Mouse (Mus musculus): Measurements from ENCODE around the gene Cdh23. TPM values are rescaled to one million over a fixed set of nuclear protein-coding genes. Genes with fewer than 3 reads are reported as not detected.
"Not testable (repeated sequence)": the region's sequence is repeated elsewhere in the genome, so short reads cannot be mapped to it uniquely, and the experiment has no call there.

Cdh23 gene
- polyA plus RNA-seq (2012; rRNA removed) = 0.31 and 0.40 TPM in 2 replicates

DNA sequence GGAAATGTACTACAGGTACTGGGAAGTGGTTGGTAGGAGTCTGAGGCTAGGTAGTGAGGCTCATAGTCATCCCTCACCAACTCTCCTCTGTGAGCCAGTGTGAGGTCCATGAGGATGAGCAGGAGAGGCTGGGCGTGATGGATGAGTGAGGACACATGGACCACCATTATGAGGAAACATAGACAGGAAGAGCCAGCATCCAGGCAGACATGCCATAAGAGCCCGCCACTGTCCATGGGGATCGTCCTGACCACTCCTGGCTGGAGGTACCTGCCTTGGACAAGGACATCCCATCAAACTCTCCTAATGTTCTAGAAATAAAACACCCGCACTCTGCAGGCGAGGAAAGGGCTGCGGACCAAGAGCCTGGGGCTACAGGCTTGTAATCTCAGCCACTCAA is at the start of gene Cdh23:
Cdh23 (minus strand) TSS at position 101 of the 400 bp plus-strand sequence.
- 85% methylated on average over 6 of the region's 6 CpGs for WGBS
- DNase-seq (ENCODE audit: low read depth, low spot score) = no peak

DNA sequence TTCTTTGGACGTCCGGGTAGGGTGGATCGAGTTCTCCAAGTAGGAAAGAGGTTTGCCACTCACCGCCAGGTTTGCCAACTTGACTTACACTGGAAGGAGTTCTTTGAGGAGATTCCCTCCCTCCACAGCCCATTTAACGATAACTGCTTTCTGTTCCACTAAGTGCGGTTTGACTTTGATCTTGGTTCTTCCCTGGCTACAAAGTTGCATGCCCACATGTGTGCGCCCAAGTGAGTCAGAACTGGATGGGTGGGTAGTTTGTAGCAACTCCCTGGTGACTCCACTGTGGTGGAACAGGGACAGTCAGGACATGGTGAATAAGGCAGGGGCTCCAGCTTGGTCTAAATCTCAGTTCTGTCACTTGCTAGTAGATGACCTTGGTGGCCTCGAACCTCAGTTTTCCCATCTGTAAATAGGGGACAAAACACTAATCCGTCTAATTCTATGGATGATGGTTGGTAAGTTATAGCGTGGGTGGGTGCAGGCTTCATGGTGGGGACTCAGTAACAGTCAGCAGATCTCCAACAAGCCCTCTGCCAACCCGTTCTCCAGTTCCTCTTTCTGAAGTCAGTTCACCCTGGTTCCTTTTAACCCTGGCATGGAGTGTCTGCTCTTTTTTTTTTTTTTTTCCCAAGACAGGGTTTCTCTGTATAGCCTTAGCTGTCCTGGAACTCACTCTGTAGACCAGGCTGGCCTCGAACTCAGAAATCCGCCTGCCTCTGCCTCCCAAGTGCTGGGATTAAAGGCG is 48.4 kb upstream of the Cdh23 start:
- DNase-seq (ENCODE audit: low read depth, low spot score) = no peak
- WGBS = 92% methylated on average over 14 of the region's 14 CpGs

DNA sequence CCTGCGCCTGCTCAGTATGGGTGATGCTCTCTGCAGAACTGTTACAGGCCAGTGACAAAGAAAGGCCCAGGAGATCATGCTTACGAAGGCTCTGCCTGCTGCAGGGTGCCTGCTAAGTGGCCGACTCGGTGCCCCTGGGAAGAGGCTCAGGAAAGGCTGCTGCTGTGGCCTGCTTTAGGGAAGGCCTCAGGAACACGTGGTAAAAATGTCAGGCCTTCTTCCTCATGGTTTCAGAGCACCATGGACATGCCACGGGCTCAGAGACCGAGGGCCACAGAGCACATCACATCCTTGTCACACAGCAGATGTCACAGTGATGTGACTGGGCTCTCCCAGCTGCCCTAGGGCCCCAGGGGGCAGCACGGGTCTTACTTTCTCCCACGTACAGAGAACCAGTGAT is 47.4 kb upstream of the Cdh23 start:
- WGBS = 73% methylated on average over 9 of the region's 9 CpGs
- DNase-seq (ENCODE audit: low read depth, low spot score) = no peak

DNA sequence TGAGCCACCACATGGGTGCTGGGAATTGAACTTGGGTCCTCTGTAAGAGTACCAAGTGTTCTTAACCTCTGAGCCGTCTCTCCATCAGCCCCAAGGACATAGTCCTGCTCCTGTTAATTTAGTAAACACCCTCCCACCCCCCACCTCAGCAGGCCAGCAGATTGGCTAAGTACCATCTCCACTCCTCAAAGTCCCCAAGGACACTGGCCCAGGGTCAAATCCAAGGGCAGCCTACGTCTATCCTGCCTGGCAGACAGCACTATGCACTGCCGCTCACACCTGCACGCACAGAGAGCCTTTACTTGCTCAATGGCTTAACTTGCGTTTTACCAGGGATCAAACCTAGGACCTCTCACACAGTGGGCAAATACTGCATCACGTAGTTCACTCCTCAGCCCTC is 46.7 kb upstream of the Cdh23 start:
- DNase-seq (ENCODE audit: low read depth, low spot score) = no peak
- WGBS = 94% methylated on average over 6 of the region's 6 CpGs

DNA sequence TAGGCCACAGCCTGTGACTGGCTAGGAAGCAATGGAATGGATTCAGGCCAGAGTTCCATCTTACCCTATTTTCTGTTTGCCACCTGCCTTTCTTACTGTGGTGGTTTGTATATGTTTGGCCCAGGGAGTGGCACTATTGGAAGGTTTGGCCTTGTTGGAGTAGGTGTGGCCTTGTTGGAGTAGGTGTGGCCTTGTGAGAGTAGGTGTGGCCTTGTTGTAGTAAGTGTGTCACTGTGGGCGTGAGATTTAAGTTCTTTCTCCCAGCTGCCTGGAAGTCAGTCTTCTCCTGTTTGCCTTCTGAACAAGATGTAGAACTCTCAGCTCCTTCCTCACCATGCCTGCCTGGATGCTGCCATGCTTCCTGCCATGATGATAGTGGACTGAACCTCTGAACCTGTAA is 46.0 kb upstream of the Cdh23 start:
- 68% methylated on average over 1 of the region's 1 CpGs for WGBS
- DNase-seq (ENCODE audit: low read depth, low spot score) = not testable (repeated sequence)

DNA sequence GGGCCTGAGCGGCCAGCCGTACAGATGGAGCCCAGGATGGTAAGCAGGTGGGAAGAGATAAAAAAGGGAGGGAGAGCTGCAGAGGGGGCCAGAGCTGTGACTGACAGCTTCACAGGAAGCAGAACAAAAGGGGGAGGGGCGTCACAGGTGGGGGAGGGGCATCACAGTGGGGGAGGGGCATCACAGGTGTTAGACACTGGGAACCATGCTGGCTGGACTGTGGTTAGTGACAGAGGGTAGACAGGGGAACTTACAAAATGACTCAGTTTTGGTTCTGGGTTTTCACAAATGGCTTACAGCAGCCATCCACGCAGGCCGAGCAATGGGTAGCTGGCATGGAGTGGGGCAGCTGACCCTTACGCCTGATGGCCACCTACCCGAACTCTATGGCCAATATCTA is 45.1 kb upstream of the Cdh23 start:
- 89% methylated on average over 7 of the region's 7 CpGs for WGBS
- no peak for DNase-seq (ENCODE audit: low read depth, low spot score)

DNA sequence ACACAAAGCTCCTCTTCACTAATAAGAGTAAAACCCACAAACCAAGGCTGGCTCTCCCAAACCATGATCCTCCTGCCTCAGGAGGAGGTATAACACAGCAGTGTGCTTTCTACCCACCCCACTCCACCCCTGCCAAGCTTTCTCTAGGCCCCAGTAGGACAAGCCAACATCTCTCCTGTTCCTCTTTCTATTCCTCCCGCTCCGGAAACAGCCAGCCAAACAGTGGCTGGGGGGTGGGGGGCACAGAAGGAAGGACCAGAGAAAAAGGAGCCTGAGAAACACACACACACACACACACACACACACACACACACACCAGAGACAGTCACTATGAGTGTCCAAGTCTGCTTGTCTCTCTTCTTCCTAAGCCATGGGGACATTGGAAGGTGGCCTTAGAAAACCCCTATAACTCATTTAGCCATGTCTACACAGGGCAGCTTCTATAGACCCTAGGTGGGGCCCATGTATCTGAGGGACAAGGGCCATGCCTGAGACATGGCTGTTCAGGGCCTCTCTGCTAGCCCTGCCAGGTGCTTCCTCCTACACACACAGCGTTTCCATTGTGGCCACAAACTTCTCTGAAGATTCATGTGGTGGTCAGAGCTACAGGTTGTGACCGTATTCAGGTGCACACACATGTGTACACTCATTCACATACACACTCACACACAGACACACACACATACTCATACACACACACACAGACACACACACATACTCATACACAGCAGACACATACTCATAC is 43.5 kb upstream of the Cdh23 start:
- WGBS = 82% methylated on average over 4 of the region's 4 CpGs
- DNase-seq (ENCODE audit: low read depth, low spot score) = no peak

DNA sequence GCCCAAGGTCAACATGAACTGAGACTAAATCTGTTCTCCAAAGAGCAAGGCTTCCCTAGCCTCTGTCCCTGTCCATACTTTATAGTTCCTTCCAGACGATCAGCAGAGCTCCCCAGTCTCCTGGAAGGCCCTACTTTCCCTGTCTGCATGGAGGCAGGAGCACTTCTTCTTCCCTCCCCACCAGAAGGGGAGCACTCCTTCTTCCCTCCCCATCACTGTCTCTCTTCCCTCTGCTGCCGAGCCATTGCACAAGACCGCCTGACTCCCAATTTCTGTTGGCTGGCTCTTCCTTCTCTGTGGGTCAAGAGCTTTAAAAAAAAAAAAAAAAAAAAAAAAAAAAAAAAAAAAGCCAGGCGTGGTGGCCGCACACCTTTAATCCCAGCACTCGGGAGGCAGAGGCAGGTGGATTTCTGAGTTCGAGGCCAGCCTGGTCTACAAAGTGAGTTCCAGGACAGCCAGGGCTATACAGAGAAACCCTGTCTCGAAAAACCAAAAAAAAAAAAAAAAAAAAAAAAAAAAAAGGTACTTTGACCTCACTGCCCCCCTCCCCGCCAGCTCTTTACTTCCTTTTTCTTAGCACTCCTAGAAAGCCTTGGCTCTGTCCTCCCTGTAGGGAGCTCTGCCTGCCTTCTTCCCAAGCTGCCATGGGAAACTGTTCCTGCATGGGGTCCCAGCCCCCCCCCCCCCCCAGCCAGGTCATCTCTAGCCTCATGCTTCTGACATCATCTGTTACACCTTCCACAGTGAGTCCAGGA is 41.8 kb upstream of the Cdh23 start:
- DNase-seq (ENCODE audit: low read depth, low spot score) = no peak
- WGBS = 64% methylated on average over 7 of the region's 9 CpGs

DNA sequence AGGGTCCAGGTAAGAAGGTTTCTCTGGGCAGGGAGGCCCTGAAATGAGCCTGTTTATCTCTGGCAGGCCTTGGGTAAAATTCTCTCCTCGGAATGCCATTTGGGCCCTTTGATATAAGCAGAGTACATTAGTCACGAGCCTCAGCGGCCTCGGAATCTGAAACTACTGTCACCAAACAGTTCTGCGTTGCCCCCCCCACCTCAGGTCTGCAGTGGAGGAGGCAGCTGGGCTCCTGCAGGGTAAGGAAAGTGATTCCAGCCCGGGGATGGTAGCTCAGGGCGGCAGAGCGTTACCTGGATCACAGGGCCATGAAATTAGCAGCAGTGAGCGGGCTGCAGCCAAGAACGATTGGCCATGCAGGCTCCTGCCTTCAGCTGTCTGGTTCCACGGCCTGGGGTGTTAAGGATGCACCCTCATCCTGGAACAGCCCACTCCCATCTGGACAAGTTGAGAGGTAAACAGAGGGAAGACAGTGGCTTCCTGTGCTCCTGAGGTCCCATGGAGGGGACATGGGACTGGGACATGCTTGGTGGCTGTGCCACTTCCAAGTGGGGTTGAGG is 41.0 kb upstream of the Cdh23 start:
- 83% methylated on average over 11 of the region's 11 CpGs for WGBS
- DNase-seq (ENCODE audit: low read depth, low spot score) = no peak

DNA sequence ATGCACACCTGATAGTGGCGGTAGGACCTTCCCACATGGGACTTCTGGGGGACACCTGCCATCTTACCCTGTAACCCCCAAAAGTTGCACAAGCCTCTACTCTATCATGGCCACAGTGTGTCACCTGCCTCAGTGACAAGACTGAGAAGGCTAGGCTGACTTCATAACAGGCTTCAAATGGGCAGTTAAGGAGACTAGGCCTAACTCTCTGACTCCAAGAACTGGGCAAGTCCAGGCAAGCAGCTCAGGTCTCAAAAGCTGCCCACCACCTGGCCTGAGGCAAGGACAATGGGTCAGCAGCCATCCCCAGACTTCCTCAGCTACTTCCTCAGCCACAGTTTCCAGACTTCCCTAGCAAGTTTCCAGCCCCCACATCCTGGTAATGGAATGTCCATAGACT is 39.4 kb upstream of the Cdh23 start:
- no peak for DNase-seq (ENCODE audit: low read depth, low spot score)
- 83% methylated on average over 1 of the region's 1 CpGs for WGBS

DNA sequence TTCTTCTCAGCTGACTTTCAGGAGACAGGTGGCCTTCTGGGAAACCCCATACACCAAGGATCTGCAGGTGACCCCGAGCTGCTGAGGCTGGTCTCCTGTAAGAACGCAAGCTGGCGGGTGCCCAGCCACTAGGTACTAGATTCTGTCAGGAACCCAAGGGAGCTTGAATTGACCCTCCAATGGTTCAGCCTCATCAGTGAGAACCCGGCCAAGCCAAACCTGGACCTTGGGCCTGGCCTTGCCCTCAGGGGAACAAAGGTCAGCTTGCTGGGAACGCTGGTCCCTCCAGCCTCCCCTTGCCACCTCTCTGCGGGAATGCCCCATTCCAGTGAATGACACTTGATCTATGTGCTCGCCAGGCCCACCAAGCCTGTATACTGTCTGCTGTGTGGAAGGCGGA is 37.2 kb upstream of the Cdh23 start:
- 86% methylated on average over 8 of the region's 8 CpGs for WGBS
- no peak for DNase-seq (ENCODE audit: low read depth, low spot score)

DNA sequence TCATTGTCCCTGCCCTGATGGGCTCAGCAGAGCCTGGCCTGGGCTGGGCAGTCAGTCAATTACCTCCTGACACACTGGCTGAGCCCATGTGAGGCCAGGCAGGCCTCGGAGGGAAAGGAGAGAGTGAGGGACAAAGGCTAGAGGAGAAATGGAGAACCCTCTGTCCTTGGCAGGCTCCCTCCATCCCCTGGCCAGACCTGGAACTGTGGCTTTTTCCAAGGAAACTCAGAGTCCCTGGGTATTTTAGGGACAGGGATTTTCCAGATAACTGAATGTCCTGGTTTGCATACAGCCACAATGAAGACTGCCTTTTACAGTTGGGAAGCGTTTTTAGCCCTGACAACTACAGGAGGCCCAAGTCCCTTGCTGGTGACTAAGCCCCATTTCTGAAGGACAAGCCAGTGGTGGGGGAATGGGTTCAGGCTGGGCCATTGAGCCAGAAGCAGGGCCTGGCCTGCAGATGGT is 36.1 kb upstream of the Cdh23 start:
- 71% methylated on average over 2 of the region's 2 CpGs for WGBS
- no peak for DNase-seq (ENCODE audit: low read depth, low spot score)

DNA sequence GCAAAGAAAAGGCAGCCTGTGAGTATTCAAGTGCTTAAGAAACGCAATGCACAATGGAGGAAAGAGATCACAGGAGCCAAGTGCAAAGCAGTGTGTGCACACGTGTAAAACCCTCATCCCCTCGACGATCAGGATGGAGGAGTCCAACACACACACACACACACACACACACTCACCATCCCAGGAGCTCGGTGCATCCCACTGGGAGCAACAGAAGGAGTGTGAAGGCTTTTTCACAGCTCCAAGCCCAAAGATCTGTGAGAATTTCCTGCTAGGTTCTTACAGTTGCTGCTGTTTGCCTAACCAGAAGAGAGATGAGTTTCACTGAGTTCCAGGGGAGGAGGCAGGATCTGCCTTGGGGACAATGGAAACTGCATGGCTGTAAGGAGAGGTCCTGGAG is 35.5 kb upstream of the Cdh23 start:
- no peak for DNase-seq (ENCODE audit: low read depth, low spot score)
- WGBS = 59% methylated on average over 5 of the region's 5 CpGs

DNA sequence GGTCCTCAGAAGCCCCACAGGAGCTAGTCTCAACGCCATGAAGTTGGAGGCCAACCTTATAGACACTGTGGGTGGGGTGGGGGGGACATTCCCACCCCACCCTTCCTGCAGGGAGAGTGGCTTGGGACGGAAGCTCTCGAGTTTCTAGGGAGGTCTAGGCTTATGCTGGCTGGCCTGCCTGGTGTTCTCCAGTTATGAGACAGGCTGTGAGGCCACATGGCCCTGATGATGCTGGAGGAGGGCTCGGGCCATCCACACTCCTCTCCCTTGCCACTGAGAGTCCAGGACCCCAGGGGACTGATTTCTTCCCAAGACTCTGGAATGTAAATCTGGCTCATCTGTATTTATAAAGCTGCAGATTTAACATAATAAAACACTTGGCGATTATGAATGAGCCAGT is 31.0 kb upstream of the Cdh23 start:
- no peak for DNase-seq (ENCODE audit: low read depth, low spot score)
- 52% methylated on average over 5 of the region's 5 CpGs for WGBS

DNA sequence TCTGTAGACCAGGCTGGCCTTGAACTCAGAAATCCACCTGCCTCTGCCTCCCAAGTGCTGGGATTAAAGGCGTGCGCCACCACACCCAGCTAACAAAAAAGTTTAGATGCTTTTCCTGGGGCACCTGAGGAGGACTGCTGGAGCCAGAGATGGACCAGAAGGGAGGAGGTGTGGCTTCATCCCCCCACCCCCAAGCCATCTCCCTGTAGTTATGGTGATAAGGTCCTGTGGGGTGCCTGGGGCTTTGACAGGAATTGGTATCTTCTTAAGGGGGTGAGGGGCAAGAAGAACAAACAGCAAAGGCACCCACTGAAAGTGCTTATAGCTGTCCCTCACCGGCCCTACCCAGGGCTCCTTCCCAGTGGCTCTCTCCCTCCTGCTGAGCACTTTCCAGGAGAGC is 30.6 kb upstream of the Cdh23 start:
- WGBS = 86% methylated on average over 3 of the region's 3 CpGs
- DNase-seq (ENCODE audit: low read depth, low spot score) = no peak

DNA sequence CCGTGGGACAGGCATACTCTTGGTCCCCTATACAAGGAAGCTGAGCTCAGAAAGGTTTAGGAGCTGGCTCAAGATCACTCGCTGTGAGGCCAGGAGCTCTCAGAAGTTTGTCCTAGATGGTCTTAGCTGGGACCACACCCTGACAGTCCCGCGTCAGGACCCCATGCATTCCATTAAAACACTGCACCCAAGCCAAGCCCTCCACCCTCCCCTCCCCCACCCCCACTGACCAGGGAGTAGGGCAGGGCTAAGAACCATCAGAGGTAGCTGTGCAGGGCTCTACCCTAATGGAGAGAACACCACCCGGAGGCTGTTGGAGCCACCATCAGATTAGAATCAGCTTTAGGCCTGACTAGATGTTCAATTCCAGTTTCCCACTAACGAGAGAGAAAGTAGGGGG is 28.2 kb upstream of the Cdh23 start:
- DNase-seq (ENCODE audit: low read depth, low spot score) = no peak
- 74% methylated on average over 6 of the region's 6 CpGs for WGBS

DNA sequence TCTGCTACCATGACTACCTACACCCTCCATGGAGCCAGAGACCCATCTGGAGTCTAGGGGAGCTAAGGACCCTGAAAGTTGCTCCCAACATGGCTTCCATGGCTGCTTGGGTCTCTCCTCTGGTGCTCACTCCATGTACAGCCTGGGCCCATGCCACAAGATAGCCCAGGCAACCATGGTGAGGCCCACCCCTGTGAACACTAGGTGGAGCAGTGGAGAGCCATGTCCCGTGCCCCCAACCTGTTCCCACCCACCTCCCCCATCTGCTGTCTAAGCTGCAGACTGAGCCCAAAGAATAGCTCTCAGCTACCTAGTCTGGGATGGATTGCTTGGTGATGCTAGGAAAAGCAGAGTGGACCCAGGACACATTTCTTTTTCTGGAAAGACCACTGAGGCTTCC is 27.1 kb upstream of the Cdh23 start:
- DNase-seq (ENCODE audit: low read depth, low spot score) = no peak
- 62% methylated on average over 1 of the region's 1 CpGs for WGBS

DNA sequence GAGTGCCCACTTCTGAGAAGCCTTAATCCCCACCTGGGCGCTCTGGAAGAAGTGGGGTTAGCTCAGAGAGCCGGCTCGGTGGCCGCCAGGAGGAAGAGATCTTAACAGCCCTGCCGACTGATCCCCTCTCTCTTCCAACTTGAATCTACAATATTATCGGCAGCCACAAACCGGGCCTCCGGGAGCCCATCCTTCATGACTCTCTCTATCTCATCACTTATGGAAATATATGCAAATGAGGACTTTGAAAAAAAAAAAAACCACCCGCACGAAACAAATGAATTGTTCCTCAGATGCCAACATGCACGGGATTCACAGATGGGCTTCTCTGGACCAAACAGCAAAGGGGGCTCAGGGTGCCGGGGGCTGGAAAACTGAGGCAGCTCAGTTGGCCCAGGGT is 25.4 kb upstream of the Cdh23 start:
- WGBS = 66% methylated on average over 12 of the region's 12 CpGs
- DNase-seq (ENCODE audit: low read depth, low spot score) = no peak

DNA sequence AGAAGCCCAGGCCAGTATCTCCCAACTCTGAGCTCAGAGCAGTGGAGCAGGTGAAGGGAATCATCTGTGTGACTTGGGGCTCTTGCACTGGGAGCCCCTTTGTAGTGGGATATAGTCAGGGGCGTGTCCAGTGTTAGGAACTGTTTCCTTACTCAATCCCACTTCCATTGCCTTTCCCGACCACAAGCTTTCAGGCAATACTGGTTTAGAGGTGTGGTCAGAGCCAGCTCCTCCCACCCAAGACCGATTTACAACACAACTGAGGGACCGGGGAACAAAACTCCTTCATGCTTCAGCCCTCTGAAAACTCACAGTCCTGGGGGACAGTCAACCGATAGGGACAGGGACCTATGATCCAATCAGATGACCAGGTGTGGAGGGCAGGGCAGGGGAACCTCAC is 24.2 kb upstream of the Cdh23 start:
- 80% methylated on average over 5 of the region's 5 CpGs for WGBS
- DNase-seq (ENCODE audit: low read depth, low spot score) = no peak

DNA sequence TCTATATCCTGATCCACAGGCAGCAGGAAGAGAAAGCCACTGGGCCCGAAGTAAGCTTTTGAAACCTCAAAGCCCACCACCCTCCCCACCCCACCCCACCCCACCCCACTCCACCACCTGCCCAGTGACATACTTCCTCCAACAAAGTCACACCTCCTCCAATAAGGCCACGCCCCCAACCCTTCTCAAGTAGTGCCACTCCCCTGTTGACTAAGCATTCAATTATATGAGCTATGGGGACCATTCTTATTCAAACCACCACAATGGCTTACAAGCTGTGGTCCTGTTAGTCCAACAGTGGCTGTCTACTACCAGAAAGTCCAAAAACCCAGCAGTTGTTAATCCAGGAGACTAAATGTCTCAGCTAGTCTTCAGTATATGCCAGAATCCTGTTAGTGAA is 22.2 kb upstream of the Cdh23 start:
- DNase-seq (ENCODE audit: low read depth, low spot score) = no peak
- WGBS = 90% methylated on average over 2 of the region's 2 CpGs

Measured in large intestine, adult 2 months (tissue).